Mouse (Mus musculus) yolk sac, embryonic 10.5 days (tissue): ENCODE data around the gene Uckl1.

ENCODE experiments used
- DNase-seq: peaks from one replicate; pipeline ENCODE4 v3.0.0-alpha.2; 2017; ENCODE audit warnings: low spot score

Uckl1 gene

GRCm38 (mm10) chr2:181589732-181590105 lies 5.0 kb upstream of the Uckl1 start:
- DNase-seq, result no peak

- no peak for DNase-seq
These were observed 4.5 kb upstream of the Uckl1 start for GRCm38 (mm10) chr2:181589011-181589731.

GRCm38 (mm10) chr2:181588229-181588780 lies 3.6 kb upstream of the Uckl1 start:
- DNase-seq, result no peak

- no peak for DNase-seq
These were observed 3.1 kb upstream of the Uckl1 start for GRCm38 (mm10) chr2:181587796-181588195.

- DNase-seq, result no peak
These were observed 1.4 kb upstream of the Uckl1 start for GRCm38 (mm10) chr2:181586124-181586523.

GRCm38 (mm10) chr2:181585506-181585905 lies 814 bp upstream of the Uckl1 start:
- no peak for DNase-seq

- no peak for DNase-seq
These were observed 1.0 kb downstream of the Uckl1 start for GRCm38 (mm10) chr2:181583460-181584257.

GRCm38 (mm10) chr2:181582939-181583338 lies 1.8 kb downstream of the Uckl1 start:
- DNase-seq, result peak; percentile 24

- no peak for DNase-seq
These were observed 2.3 kb downstream of the Uckl1 start for GRCm38 (mm10) chr2:181582358-181582757.

- peak; percentile 87 for DNase-seq
These were observed 3.1 kb downstream of the Uckl1 start for GRCm38 (mm10) chr2:181581402-181582120.

GRCm38 (mm10) chr2:181581016-181581401 lies 3.7 kb downstream of the Uckl1 start:
- DNase-seq, result peak; percentile 87

GRCm38 (mm10) chr2:181580131-181580772 lies 4.4 kb downstream of the Uckl1 start:
- no peak for DNase-seq

GRCm38 (mm10) chr2:181579681-181580080 lies 5.0 kb downstream of the Uckl1 start:
- no peak for DNase-seq

- no peak for DNase-seq
These were observed 5.7 kb downstream of the Uckl1 start for GRCm38 (mm10) chr2:181578790-181579618.

- no peak for DNase-seq
These were observed 6.6 kb downstream of the Uckl1 start for GRCm38 (mm10) chr2:181577981-181578581.

GRCm38 (mm10) chr2:181577126-181577525 lies 7.6 kb downstream of the Uckl1 start:
- DNase-seq, result no peak

GRCm38 (mm10) chr2:181576613-181577012 lies 8.1 kb downstream of the Uckl1 start:
- no peak for DNase-seq

GRCm38 (mm10) chr2:181574921-181575545 lies 9.7 kb downstream of the Uckl1 start:
- DNase-seq, result no peak

- DNase-seq, result no peak
These were observed 10.7 kb downstream of the Uckl1 start for GRCm38 (mm10) chr2:181573961-181574360.
